Mouse (Mus musculus) erythroblast, embryonic 14.5 days (primary cell): ENCODE results near the gene Ccdc85b. TPM values are rescaled to one million over a fixed set of nuclear protein-coding genes. Genes with fewer than 3 reads are reported as not detected.

ENCODE experiments used
- H3K27me3 ChIP-seq: 2 replicates; pipeline ENCODE4 v1.6.1; 2012; ENCODE audit warnings: inconsistent platforms; ENCODE audit not compliant: control insufficient read depth
- H3K36me3 ChIP-seq: 2 replicates; pipeline ENCODE4 v1.6.1; 2012; ENCODE audit warnings: mild to moderate bottlenecking, inconsistent platforms; ENCODE audit not compliant: control insufficient read depth
- H3K4me1 ChIP-seq: 2 replicates; pipeline ENCODE4 v1.6.1; 2012; ENCODE audit warnings: inconsistent platforms; ENCODE audit not compliant: control insufficient read depth
- H3K4me3 ChIP-seq: replicated peaks from 2 replicates; pipeline ENCODE3; 2012; ENCODE audit warnings: moderate library complexity, mild to moderate bottlenecking, inconsistent platforms
- H3K9me3 ChIP-seq: 2 replicates; pipeline ENCODE4 v1.6.1; 2012; ENCODE audit warnings: low read length, inconsistent platforms, mixed read lengths; ENCODE audit not compliant: control insufficient read depth
- GATA1 ChIP-seq: IDR thresholded peaks from 2 replicates; pipeline ENCODE4 v1.6.1; 2012; ENCODE audit warnings: low read length, inconsistent platforms, mixed read lengths
- TAL1 ChIP-seq: IDR thresholded peaks from 3 replicates; pipeline ENCODE4 v1.6.1; 2012; ENCODE audit warnings: low read length, inconsistent platforms, mixed read lengths
- polyA plus RNA-seq: library from polyadenylated mRNA; stranded (reverse); fragments of >175 nt; gene quantifications from 2 replicates; pipeline ENCODE4 v1.2.3, GENCODE M21; 2012

Ccdc85b gene
- polyA plus RNA-seq, 1 experiment = 0.57 TPM

GRCm38 (mm10) chr19:5483386-5484359 lies 26.0 kb upstream of the Ccdc85b start:
- H3K27me3 ChIP-seq = no peaks in the 10 kb centered on the region
- no peak for TF ChIP-seq GATA1
- TF ChIP-seq TAL1 = no peak
- H3K4me3 ChIP-seq = no peak overlapping the region
- no peaks in the 10 kb centered on the region for H3K9me3 ChIP-seq
- peaks cover 40% of the 10 kb centered on the region for H3K4me1 ChIP-seq
- peaks cover 55% of the 10 kb centered on the region for H3K36me3 ChIP-seq

- TF ChIP-seq GATA1 (no peak), TAL1 (no peak)
- Histone ChIP-seq H3K9me3 (no peaks in the 10 kb centered on the region), H3K36me3 (peaks cover 49% of the 10 kb centered on the region), H3K4me1 (peaks cover 17% of the 10 kb centered on the region), H3K27me3 (peaks cover 10% of the 10 kb centered on the region), H3K4me3 (no peak overlapping the region)
Measured at GRCm38 (mm10) chr19:5481398-5481797, 23.7 kb upstream of the Ccdc85b start.

- TF ChIP-seq TAL1 (no peak), GATA1 (no peak)
- H3K27me3 ChIP-seq = peaks cover 21% of the 10 kb centered on the region
- H3K4me1 ChIP-seq = peaks cover 10% of the 10 kb centered on the region
- H3K36me3 ChIP-seq = peaks cover 35% of the 10 kb centered on the region
- no peaks in the 10 kb centered on the region for H3K9me3 ChIP-seq
- no peak overlapping the region for H3K4me3 ChIP-seq
Measured at GRCm38 (mm10) chr19:5480016-5480415, 22.3 kb upstream of the Ccdc85b start.

- Histone ChIP-seq H3K27me3 (peaks cover 43% of the 10 kb centered on the region), H3K36me3 (peaks cover 13% of the 10 kb centered on the region), H3K4me3 (no peak overlapping the region), H3K4me1 (peaks cover 17% of the 10 kb centered on the region), H3K9me3 (no peaks in the 10 kb centered on the region; the same call in 1 of the 2 replicates)
- TF ChIP-seq TAL1 (no peak), GATA1 (no peak)
Measured at GRCm38 (mm10) chr19:5477668-5478300, 20.1 kb upstream of the Ccdc85b start.

GRCm38 (mm10) chr19:5477004-5477667 lies 19.4 kb upstream of the Ccdc85b start:
- H3K36me3 ChIP-seq = peaks cover 7% of the 10 kb centered on the region
- no peaks in the 10 kb centered on the region; the same call in 1 of the 2 replicates for H3K9me3 ChIP-seq
- H3K27me3 ChIP-seq = peaks cover 48% of the 10 kb centered on the region
- TF ChIP-seq TAL1 (no peak), GATA1 (no peak)
- peaks cover 17% of the 10 kb centered on the region for H3K4me1 ChIP-seq
- H3K4me3 ChIP-seq = no peak overlapping the region

- Histone ChIP-seq H3K4me1 (peaks cover 17% of the 10 kb centered on the region), H3K9me3 (no peaks in the 10 kb centered on the region; the same call in 1 of the 2 replicates), H3K4me3 (peak overlapping the region; percentile 40), H3K36me3 (no peaks in the 10 kb centered on the region), H3K27me3 (peaks cover 49% of the 10 kb centered on the region)
- TF ChIP-seq TAL1 (no peak), GATA1 (no peak)
Measured at GRCm38 (mm10) chr19:5475069-5475714, 17.5 kb upstream of the Ccdc85b start.

GRCm38 (mm10) chr19:5474281-5475068 lies 16.8 kb upstream of the Ccdc85b start:
- H3K4me1 ChIP-seq = peaks cover 17% of the 10 kb centered on the region
- H3K36me3 ChIP-seq = no peaks in the 10 kb centered on the region
- H3K9me3 ChIP-seq = no peaks in the 10 kb centered on the region; the same call in 1 of the 2 replicates
- peak overlapping the region; percentile 40 for H3K4me3 ChIP-seq
- H3K27me3 ChIP-seq = peaks cover 54% of the 10 kb centered on the region
- TF ChIP-seq TAL1 (no peak), GATA1 (no peak)

- TF ChIP-seq TAL1 (no peak), GATA1 (no peak)
- peak within 1 kb of the TSS; percentile 42 for H3K4me3 ChIP-seq
- H3K27me3 ChIP-seq = peaks cover 54% of the 10 kb centered on the region
- peaks cover 17% of the 10 kb centered on the region for H3K4me1 ChIP-seq
- no peaks in the 10 kb centered on the region for H3K36me3 ChIP-seq
- no peaks in the 10 kb centered on the region; the same call in 1 of the 2 replicates for H3K9me3 ChIP-seq
Measured at GRCm38 (mm10) chr19:5473720-5474119, 16.0 kb upstream of the Ccdc85b start, which contains the start of gene Efemp2. Efemp2 (plus strand) TSS chr19:5473954.
